In genomic region chr2:163590996-163591395, GRCm38 (mm10) we compare ENCODE assay signal across 1 mouse cellular context.
TF ChIP-seq lines count a peak whose summit lies in the region.

No protein-coding gene starts in this region.

TF ChIP-seq in MEL, 35 proteins besides CTCF, POLR2A, EP300 and RAD21 (continued from another document):
- TF ChIP-seq E2F4 (IDR thresholded peaks at IDR 0.05; ENCODE audit: borderline replicate concordance, low read depth, low read length) (no peak), ZNF384 (IDR thresholded peaks at IDR 0.05; ENCODE audit: low read depth, low read length) (no peak), ZC3H11A (IDR thresholded peaks at IDR 0.05; ENCODE audit: low read depth, low read length) (no peak), JUND (IDR thresholded peaks at IDR 0.05; ENCODE audit: low read depth, low read length) (no peak), MYC (IDR thresholded peaks at IDR 0.05; ENCODE audit: low read depth, low read length) (no peak), USF2 (IDR thresholded peaks at IDR 0.05; ENCODE audit: borderline replicate concordance in 1 of 2, insufficient read depth in 1 of 2, low read depth in 1 of 2, low read length in 2 of 2) (no peak)
